25 mouse cellular contexts compared by ENCODE assay signal in the genomic region with DNA sequence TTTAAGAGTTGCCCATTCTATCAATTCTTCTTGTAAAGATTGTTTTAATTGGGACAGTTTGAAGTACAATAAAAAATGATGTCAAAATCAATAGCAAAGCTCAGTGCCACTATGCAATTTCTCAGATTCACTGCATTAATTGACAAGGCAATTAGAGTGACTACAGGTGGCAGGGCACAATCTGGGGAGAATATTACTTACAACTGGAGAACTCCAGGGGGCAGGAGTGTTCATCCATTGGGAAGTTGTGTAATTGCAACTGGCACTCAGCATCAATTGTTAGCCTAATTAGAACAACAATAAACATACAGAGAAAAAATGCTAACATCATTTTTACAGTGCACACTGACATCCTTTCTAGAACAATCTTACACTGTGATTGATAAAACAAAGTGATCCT. TPM values are rescaled to one million over a fixed set of nuclear protein-coding genes. Genes with fewer than 3 reads are reported as not detected.
A peak's percentile ranks its signal among the peaks of the same experiment; 100 is the strongest.
DNase-seq lines count a peak whose midpoint lies in the region; ATAC-seq and TF ChIP-seq lines count a peak whose summit lies in the region.
"Had no signal": no experiment of that assay in that cellular context is flagged by ENCODE, and none has a peak within 500 bp of the region (broad histone marks: within the 10 kb centered on the region; RNA-seq: fewer than 3 reads in every experiment).

No protein-coding gene starts in this region.

- no peaks in the 10 kb centered on the region for H3K36me3 ChIP-seq in kidney, postnatal 0 days (ENCODE audit: insufficient read depth, low read length)
- no peaks in the 10 kb centered on the region for H3K36me3 ChIP-seq in ES-E14 (ENCODE audit: control insufficient read depth, insufficient read depth, low read length, poor library complexity, severe bottlenecking)
- H3K36me3 ChIP-seq in forebrain, postnatal 0 days (ENCODE audit: insufficient read depth) = no peaks in the 10 kb centered on the region; the same call in 1 of the 2 replicates
- H3K36me3 ChIP-seq in embryonic facial prominence, embryonic 10.5 days (replicated peaks) = no peaks in the 10 kb centered on the region
- H3K36me3 ChIP-seq: embryonic facial prominence, embryonic 13.5 days; heart, embryonic 10.5 days; limb, embryonic 13.5 days; liver, embryonic 15.5 days; neural tube, embryonic 12.5 days had no signal

- H3K9ac ChIP-seq in kidney, postnatal 0 days (ENCODE audit: low read depth, low read length) = no peak overlapping the region
- no peak overlapping the region for H3K9ac ChIP-seq in ES-E14 (ENCODE audit: insufficient read depth, low read depth, low read length, poor library complexity, severe bottlenecking)
- no peak overlapping the region for H3K9ac ChIP-seq in forebrain, postnatal 0 days
- H3K9ac ChIP-seq: embryonic facial prominence, embryonic 13.5 days; hindbrain, embryonic 14.5 days; limb, embryonic 13.5 days; liver, embryonic 15.5 days; neural tube, embryonic 12.5 days had no signal

- peak; percentile 3 for DNase-seq in embryo, embryonic 11 days
- no peak for DNase-seq in embryo, embryonic 9.5 days (ENCODE audit: extremely low spot score)
- no peak for DNase-seq in kidney, postnatal 0 days (ENCODE audit: low spot score)
- DNase-seq in kidney, postnatal 4 days = no peak
- peak; percentile 4 for DNase-seq in ES-E14 (ENCODE audit: low read depth, low spot score)
- DNase-seq in forebrain, postnatal 0 days = no peak
- no peak for DNase-seq in gastrocnemius, postnatal 36 days
- DNase-seq in embryonic facial prominence, embryonic 10.5 days (ENCODE audit: low spot score) = no peak
- DNase-seq: adrenal gland, postnatal 10 days; gastrocnemius, postnatal 14 days; heart, postnatal 14 days; kidney, adult 11 months; kidney, postnatal 10 days; right cerebral cortex, postnatal 14 days; thymus, postnatal 14 days had no signal

- TF ChIP-seq CTCF in kidney, postnatal 0 days (IDR thresholded peaks at IDR 0.05; ENCODE audit: low read depth) = peak; percentile 13; the same call in 1 of the 2 replicates
- peak; percentile 21; the same call in 1 of the 2 replicates for TF ChIP-seq CTCF in forebrain, postnatal 0 days (IDR thresholded peaks at IDR 0.05; ENCODE audit: low read depth)

- in situ Hi-C loops in ES-E14 (cut with MboI; ENCODE audit: low sequenced_read_pairs in 2 of 2, unreplicated experiment in 2 of 2) = no loop called here

- H3K4me3 ChIP-seq in kidney, postnatal 0 days (replicated peaks; ENCODE audit: low read depth, low read length) = no peak overlapping the region
- no peak overlapping the region for H3K4me3 ChIP-seq in ES-E14 (ENCODE audit: insufficient read depth in 1 of 2, low read depth in 1 of 2, low read length in 2 of 2, poor library complexity in 1 of 2, severe bottlenecking in 1 of 2)
- no peak overlapping the region for H3K4me3 ChIP-seq in forebrain, postnatal 0 days (ENCODE audit: low read depth, low read length)
- H3K4me3 ChIP-seq in embryonic facial prominence, embryonic 10.5 days = no peak overlapping the region
- H3K4me3 ChIP-seq: embryonic facial prominence, embryonic 13.5 days; heart, embryonic 10.5 days; limb, embryonic 13.5 days; liver, embryonic 15.5 days; neural tube, embryonic 12.5 days had no signal

- no peak overlapping the region for H3K27ac ChIP-seq in kidney, postnatal 0 days
- no peak overlapping the region for H3K27ac ChIP-seq in ES-E14 (ENCODE audit: insufficient read depth, low read depth, low read length, poor library complexity, severe bottlenecking)
- H3K27ac ChIP-seq in forebrain, postnatal 0 days (ENCODE audit: low read depth, low read length) = no peak overlapping the region
- no peak overlapping the region for H3K27ac ChIP-seq in embryonic facial prominence, embryonic 10.5 days (replicated peaks)
- H3K27ac ChIP-seq: embryonic facial prominence, embryonic 13.5 days; heart, embryonic 10.5 days; hindbrain, embryonic 14.5 days; limb, embryonic 13.5 days; liver, embryonic 15.5 days; neural tube, embryonic 12.5 days had no signal

- no peaks in the 10 kb centered on the region for H3K9me3 ChIP-seq in kidney, postnatal 0 days (replicated peaks; ENCODE audit: low read length)
- no peaks in the 10 kb centered on the region for H3K9me3 ChIP-seq in ES-E14 (ENCODE audit: control insufficient read depth, insufficient read depth, low read depth, low read length)
- no peaks in the 10 kb centered on the region for H3K9me3 ChIP-seq in forebrain, postnatal 0 days (ENCODE audit: low read length)
- H3K9me3 ChIP-seq in embryonic facial prominence, embryonic 10.5 days = no peaks in the 10 kb centered on the region
- H3K9me3 ChIP-seq: embryonic facial prominence, embryonic 13.5 days; heart, embryonic 10.5 days; limb, embryonic 13.5 days; liver, embryonic 15.5 days; neural tube, embryonic 12.5 days had no signal

- no peaks in the 10 kb centered on the region for H3K4me1 ChIP-seq in kidney, postnatal 0 days (replicated peaks; ENCODE audit: insufficient read depth, low read length)
- no peaks in the 10 kb centered on the region for H3K4me1 ChIP-seq in ES-E14 (ENCODE audit: control insufficient read depth in 2 of 2, insufficient read depth in 2 of 2, low read length in 2 of 2, poor library complexity in 1 of 2)
- no peaks in the 10 kb centered on the region for H3K4me1 ChIP-seq in forebrain, postnatal 0 days (ENCODE audit: insufficient read depth)
- H3K4me1 ChIP-seq in embryonic facial prominence, embryonic 10.5 days = 0 out of 2 replicates have a peak, but pooled peaks cover 5% of the 10 kb centered on the region
- H3K4me1 ChIP-seq: heart, embryonic 10.5 days; liver, embryonic 15.5 days; neural tube, embryonic 12.5 days had no signal

- no peak overlapping the region for H3K4me2 ChIP-seq in kidney, postnatal 0 days (ENCODE audit: low read length)
- H3K4me2 ChIP-seq in forebrain, postnatal 0 days (ENCODE audit: low read depth) = no peak overlapping the region
- H3K4me2 ChIP-seq: embryonic facial prominence, embryonic 13.5 days; hindbrain, embryonic 14.5 days; limb, embryonic 13.5 days; liver, embryonic 15.5 days; neural tube, embryonic 12.5 days had no signal

- no peaks in the 10 kb centered on the region for H3K27me3 ChIP-seq in kidney, postnatal 0 days (ENCODE audit: insufficient read depth, low read length)
- H3K27me3 ChIP-seq in forebrain, postnatal 0 days (ENCODE audit: insufficient read depth, low read length) = no peaks in the 10 kb centered on the region
- H3K27me3 ChIP-seq in embryonic facial prominence, embryonic 10.5 days (replicated peaks; ENCODE audit: low read depth, poor library complexity, severe bottlenecking) = no peaks in the 10 kb centered on the region
- H3K27me3 ChIP-seq: embryonic facial prominence, embryonic 13.5 days; limb, embryonic 13.5 days; liver, embryonic 15.5 days; neural tube, embryonic 12.5 days had no signal

- intact Hi-C loops in gastrocnemius, postnatal 36 days (cut with DNase I) = no loop called here

- no peak for ATAC-seq in kidney, postnatal 0 days (replicated peaks; ENCODE audit: low FRiP score, low read depth)
- ATAC-seq in forebrain, postnatal 0 days = no peak

TF ChIP-seq in ES-E14, 5 proteins besides CTCF, POLR2A, EP300 and RAD21:
- TF ChIP-seq ZC3H11A (IDR thresholded peaks at IDR 0.05; ENCODE audit: borderline replicate concordance, low read depth, low read length) (no peak), MAFK (IDR thresholded peaks at IDR 0.05; ENCODE audit: insufficient read depth, low read depth, low read length) (no peak), ZNF384 (IDR thresholded peaks at IDR 0.05; ENCODE audit: low read depth, low read length) (no peak), CHD2 (IDR thresholded peaks at IDR 0.05; ENCODE audit: low read depth, low read length) (no peak)

RNA-seq across cellular contexts. Expression of gene Gabrg2, which starts 32.1 kb away (rescaled TPM):
- polyA plus RNA-seq in kidney, postnatal 0 days (2015; fragmentation: Nextera tagmentation; extraction: Ambion mirVana) = 0.07 TPM in 1 of 2 replicates, not detected in the other
- 0.21 TPM in 1 of 2 replicates, not detected in the other for total RNA-seq in ES-E14 (2012; rRNA removed)
- 119 and 126 TPM in 2 replicates for total RNA-seq in forebrain, postnatal 0 days (2014; rRNA removed)
- polyA plus RNA-seq in forebrain, postnatal 0 days (2015; fragmentation: Nextera tagmentation; extraction: Ambion mirVana) = 95.6 and 115 TPM in 2 replicates
- total RNA-seq in gastrocnemius, postnatal 36 days (2021) = under 1 TPM in 1 of 2 experiments, not detected in 1; 0.25 TPM
- polyA plus RNA-seq in embryonic facial prominence, embryonic 10.5 days (2016; fragmentation: Nextera tagmentation; extraction: Ambion mirVana) = 0.90 and 1.2 TPM in 2 replicates
- total RNA-seq: heart, postnatal 14 days; MEL; monocyte, adult 5-6 weeks had no signal
- polyA plus RNA-seq: C2C12; heart, embryonic 10.5 days; spleen, adult 2 months had no signal

Comparison
In these comparisons a context has a peak if more than half of its experiments do, and no peak if none do; other contexts are left out.
1. DNase-seq: peak in embryo, embryonic 11 days (single experiment) and ES-E14 (single experiment); none in embryo, embryonic 9.5 days (single experiment), kidney, postnatal 0 days (single experiment), kidney, postnatal 4 days (0 of 2), forebrain, postnatal 0 days (single experiment), gastrocnemius, postnatal 36 days (0 of 2) and embryonic facial prominence, embryonic 10.5 days (single experiment).
2. RNA of gene Gabrg2, which starts 32.1 kb away (total RNA-seq): 119 to 126 TPM in forebrain, postnatal 0 days; 0.25 TPM in gastrocnemius, postnatal 36 days and 0.21 TPM in ES-E14; every median in the first group is over 10 times any median in the second.